Mouse (Mus musculus) retina, embryonic 14.5 days (tissue): ENCODE data around the gene Ssh2.
"Not testable (repeated sequence)": the region's sequence is repeated elsewhere in the genome, so short reads cannot be mapped to it uniquely, and the experiment has no call there.

Experiments used
- DNase-seq: peaks from one replicate; pipeline ENCODE4 v3.0.0-alpha.2; 2015; ENCODE audit warnings: low spot score

Gene Ssh2

DNA sequence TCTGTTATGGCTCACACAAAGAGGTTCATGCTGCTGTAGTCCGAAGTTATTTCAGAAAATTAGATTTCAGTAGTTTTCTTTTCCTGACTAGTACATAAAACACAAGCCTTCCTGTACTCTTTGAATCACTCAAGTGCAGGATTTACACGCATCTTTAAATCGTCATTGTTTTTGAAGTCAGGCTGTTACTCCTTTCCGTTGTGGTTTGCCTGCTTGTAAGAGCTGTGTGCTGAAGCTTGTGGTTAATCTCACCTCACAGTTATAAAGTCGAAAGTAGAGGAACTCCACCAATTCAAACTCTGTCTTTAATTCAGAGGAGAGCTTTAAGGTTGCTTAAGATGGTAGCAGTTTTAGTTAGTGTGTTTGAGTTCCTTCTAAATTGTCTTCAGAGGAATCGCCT is 132.9 kb downstream of the Ssh2 start:
- DNase-seq: peak; percentile 5

DNA sequence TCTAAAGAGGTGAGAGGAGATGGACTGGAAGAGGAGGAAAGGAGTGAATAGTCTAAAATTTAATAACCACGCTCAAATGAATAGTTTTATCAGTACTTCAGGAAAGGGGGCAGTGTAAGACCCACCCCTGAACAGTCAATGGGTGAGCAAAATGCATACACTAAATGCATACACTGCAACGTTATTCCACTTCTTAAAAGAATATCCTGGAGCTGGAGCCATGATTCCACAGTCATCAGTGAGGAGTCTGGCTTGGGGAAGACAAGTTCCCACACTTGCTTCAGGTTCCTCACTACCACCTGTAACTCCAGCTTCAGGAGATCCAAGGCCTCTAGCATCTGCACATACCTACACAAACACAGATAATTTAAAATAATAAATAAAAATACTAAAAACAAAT is 133.6 kb downstream of the Ssh2 start:
- DNase-seq: no peak

- no peak for DNase-seq
Measured at GRCm38 (mm10) chr11:77355055-77355454, 139.0 kb downstream of the Ssh2 start.

DNA sequence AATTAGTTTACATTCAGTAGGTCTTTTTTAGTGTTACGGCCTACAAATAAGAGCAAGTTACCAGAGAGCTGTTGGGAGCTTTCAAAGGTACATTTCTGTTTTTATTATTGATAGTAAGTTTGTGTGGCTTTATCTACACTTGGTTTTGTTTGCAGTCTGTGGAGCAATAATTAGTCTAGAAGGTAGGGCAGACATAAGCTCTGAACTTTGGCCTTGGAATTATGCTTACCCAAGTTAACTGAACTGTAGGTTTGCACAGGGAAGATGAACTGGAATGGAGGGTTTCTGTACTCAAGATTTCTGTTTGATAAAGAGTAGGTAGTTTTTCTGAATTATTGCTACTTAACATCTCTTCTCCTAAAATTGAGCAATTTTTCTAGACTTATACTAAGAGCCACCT is 141.8 kb downstream of the Ssh2 start:
- no peak for DNase-seq

DNA sequence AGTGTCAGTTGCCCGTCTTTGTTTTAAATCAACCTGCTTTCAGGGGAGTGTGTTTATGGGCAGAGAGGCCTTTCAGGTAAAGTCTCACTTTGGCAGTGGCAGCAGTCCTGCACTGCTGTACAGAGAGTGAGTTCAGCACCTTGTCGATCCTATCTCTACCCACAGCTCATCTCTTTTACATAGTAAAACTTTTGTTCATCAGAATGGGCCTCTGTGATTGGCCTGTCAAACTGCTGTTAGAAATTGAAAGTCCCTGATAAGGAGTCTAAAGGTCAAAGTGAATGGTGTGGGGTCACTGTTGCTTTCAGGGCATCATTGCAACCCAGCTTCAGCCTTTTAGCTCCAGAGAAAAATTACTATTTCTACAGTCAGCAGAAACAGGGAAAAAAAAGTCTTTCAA is 147.4 kb downstream of the Ssh2 start:
- no peak for DNase-seq

GRCm38 (mm10) chr11:77364376-77364775 is 148.3 kb downstream of the Ssh2 start:
- no peak for DNase-seq

GRCm38 (mm10) chr11:77365706-77366386 is 149.8 kb downstream of the Ssh2 start:
- no peak for DNase-seq

- DNase-seq: no peak
Measured at GRCm38 (mm10) chr11:77367541-77368270, 151.6 kb downstream of the Ssh2 start.

- no peak for DNase-seq
Measured at GRCm38 (mm10) chr11:77369188-77369840, 153.2 kb downstream of the Ssh2 start.

- no peak for DNase-seq
Measured at GRCm38 (mm10) chr11:77369841-77370191, 153.7 kb downstream of the Ssh2 start.

DNA sequence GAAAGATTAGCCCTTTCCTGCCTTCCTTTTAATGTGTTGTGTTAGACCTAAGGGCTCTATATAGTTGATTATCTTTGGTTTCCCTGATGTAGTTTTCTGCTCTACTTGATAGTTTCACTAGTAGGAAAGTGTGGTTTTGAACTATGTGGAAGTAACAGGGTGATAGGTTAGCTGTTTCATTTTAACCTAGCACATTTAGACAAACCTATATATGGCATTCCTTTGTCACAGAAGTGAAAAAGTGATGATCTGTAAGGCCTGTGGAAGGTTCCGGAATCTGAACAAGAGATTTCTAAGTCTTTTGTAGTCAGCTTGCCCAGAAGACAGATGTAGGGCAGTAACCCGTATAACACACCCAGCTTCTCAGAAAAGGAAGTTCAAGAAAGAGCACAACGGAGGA is 155.0 kb downstream of the Ssh2 start:
- DNase-seq: no peak

DNA sequence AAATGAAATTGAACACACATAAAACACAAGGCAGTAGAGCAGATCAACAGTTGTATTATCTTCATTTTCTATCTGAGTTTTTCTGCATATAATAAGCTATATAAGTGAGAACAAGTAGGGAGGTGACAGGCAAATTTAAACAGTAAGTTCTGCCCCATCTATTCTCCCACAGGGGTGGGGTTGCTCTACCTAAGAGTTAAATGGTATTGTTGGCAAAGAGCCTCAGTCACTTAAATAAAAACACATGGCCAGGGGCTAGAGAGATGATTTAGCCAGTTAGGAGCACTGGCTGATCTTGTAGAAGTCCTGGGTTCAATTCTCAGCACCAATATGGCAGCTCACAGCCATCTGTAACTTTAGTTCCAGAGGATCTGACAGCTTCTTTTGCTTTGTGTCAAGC is 155.6 kb downstream of the Ssh2 start:
- no peak for DNase-seq

DNA sequence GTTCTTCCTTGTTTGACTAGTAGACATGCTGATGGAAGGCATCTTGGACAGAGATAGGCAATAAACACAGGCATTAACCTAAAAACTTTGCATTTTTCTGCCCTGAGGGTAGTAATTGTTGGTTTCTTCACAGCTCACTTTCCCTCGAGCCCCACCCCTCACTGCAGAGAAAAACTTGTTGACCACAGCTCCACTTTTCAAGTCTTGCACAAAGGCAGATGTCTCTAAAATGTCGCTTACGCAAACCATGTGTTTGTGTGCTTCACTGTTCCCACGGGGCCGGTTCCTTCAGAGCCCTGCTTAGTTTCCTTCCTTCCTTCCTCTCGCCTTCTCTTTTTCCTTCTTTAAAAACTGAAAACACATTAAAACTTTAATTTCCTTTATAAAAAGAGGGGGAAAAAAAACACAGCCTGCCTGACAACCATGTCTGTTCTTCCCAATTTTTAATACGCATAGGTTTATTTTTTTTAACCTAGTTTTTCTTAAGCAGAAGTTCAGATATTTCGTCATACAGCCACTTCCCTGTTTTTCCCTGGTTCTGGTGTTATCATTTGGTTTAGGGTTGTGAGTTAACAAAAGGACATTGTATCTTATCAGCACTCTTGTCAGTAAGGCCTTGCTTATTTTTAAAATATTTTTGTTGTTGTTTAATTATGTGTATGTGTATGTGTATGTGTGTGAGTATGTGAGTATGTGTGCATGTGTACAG is 156.3 kb downstream of the Ssh2 start:
- DNase-seq: no peak

DNA sequence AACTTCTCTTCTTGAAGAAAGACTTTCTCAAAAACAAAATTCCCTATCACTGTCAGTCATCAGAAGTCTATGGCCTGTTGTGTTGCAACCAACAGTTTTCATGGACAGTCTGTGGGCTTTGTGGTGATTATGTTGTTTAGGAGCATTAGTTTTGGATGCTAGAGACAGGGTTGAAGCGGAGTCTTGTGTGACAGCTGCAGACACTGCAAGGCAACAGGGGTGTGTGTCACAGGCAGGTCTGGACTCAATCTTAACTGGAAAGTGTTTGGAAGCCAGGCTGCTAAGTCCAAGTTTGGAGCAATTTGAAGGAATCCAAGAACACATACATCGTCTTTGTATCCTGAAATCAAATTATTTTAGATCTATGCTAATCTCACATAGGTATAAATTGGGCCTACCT is 162.5 kb downstream of the Ssh2 start:
- DNase-seq: no peak

DNA sequence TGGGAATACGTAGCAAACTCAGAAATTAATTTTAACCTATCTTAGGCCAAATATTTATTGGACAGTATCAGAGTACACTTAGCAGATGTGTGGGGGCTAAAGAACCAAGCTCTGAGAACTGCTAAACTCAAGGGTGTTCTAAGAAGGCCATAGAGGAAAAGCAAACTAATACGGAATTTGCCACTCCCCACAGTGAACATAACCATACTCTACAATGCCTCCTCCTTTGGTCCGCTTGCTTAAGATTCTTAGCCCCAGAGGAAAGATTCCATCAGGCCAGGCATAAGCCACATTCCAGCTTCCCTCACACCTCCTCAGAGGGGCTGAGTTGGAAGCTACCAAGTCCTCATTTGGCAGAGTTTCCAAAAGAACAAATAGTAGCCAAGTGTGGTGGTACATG is 165.1 kb downstream of the Ssh2 start:
- no peak for DNase-seq

GRCm38 (mm10) chr11:77384151-77384550 is 168.1 kb downstream of the Ssh2 start:
- DNase-seq: no peak

DNA sequence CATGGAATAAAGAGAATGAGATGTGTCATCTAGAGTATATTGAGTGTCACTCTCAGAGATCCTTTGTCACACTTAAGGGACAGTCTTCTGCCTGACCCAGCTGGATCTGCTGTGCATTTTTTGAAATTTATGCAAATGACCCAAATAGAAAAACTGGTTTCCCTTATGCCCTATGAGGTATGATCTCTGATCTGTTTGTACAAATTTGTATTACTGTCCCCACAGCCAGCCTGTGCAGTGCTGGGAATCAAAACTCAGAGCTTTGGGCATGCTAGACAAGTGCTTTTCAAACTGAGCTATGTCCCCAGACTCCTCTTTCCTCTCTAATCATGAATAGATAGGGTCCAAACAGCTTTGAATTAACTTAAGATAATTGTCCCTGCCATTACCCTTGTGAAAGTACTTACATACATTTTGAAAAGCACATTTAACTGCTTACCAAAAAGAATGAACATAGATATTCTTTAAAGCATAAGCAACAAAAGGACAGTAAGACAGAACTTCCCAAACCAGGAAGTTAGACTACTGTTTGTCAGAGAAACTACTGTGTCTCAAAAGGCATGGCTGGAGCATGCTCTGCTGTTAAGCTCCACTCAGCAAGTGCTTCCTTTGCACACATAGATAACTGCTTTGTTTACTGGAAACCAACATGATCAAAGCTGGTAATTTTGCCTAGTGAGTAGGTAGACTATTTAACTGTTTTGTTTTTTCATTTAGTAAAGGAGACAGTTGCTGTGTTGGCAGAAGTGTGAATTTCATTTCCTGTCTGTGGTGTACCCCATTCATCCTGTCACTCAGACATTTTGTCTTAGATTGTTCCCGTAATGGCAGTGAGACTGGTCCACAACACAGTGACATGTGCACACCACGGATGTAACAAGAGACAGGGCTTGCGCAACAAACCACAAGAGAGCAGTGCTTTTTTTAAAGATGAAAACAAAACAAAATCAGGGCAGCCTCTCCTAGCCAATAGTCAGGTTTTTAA is 169.9 kb downstream of the Ssh2 start:
- no peak for DNase-seq

DNA sequence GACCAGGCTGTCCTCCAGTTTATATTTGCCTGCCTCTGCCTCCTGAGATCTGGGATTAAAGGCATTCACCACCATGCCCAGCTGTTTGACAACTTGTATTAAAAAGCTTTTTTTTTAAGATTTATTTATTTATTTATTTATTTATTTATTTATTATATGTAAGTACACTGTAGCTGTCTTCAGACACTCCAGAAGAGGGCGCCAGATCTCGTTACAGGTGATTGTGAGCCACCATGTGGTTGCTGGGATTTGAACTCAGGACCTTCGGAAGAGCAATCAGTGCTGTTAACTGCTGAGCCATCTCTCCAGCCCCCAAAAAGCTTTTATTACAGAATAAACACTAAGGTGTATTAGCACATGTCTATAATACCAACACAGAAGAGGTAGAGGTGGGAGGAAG is 172.1 kb downstream of the Ssh2 start:
- not testable (repeated sequence) for DNase-seq

DNA sequence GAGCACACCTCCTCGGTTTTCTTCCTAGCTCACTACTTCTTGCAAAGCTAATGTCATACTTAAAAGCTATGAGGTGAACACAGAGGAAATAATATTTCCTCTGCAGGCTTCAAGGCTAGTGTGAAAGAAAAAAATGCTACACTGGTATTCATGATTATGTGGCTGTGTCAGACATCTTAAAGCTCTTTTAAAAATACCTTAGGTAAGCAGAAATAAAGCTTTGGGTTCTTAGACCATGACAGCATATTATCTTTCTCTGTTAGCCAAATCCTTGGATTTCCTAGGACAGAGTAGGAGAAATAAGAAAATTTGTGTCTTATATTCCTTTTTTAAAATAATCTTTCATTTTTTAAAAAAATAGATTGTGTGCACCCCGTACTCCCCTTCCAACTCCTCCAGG is 179.5 kb downstream of the Ssh2 start:
- DNase-seq: no peak

DNA sequence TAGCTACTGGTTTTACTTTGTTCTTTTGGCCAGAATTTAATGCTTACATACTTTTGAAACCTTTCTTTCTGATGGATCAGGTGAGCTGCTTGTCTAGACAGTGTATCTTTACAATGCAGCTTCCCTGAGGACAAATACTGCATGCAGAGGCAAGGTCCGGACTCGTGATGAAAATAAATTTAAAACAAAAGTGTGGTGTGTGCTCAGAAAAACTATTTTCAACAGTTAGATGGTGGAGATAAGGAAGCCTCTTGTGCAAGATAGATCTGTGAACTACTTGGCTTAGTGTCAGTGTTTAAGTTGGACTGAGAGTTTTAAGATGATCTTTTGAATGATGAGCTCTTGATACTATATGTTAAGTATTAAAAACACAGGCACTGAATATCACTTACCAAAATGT is 186.4 kb downstream of the Ssh2 start:
- no peak for DNase-seq

GRCm38 (mm10) chr11:77406329-77406728 is 190.2 kb downstream of the Ssh2 start:
- DNase-seq: no peak

DNA sequence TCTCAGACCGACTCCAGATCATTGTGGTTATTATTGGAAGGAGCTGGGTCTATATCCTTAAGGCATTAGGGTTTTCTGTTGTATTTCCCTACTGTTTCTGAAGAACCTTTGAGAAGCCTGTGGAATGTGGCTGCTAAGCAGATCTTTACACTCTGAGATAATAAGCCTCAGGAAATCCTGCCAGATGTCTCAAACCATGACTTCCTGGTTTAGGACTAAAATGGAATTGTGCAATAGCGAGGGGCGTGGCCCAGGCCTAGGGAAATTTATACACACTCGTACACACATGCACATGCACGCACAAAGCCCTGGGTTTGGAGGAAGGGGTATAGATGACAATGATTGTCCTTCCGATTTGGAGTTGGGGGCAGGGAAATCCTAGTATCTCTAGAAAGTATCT is 193.8 kb downstream of the Ssh2 start:
- no peak for DNase-seq
